In the genomic region with DNA sequence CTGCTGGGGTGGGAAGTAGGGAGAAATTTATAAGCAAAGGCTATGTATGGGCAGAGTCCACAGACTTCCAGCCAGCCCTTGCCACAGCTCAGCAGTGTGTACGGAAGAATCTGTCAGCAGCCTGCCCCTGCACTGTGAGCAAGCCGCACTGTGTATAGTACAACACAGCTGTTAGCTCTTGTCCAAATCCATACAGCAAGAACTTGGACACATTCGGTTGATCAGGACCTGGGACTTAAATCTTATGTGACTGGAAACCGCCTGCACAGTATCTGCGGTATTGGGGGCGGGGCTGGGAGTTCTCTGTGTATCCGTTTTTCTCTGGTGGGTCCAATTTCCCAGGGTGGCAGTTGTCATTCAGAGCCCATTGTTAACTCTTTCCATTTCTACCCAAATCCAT, we compare ENCODE assay signal across 8 mouse cellular contexts.
DNase-seq lines count a peak whose midpoint lies in the region; ATAC-seq lines count a peak whose summit lies in the region.

No protein-coding gene starts in this region.

- peak; percentile 86 for ATAC-seq in frontal cortex, adult (ENCODE audit: low TSS enrichment)
- peak; percentile 41; the same call in 1 of the 2 replicates for ATAC-seq in limb, embryonic 12.5 days (ENCODE audit: insufficient number of reproducible peaks, insufficient read depth, low FRiP score, low TSS enrichment, low read depth)

- no peak overlapping the region for H3K4me3 ChIP-seq in limb, embryonic 12.5 days (replicated peaks)

- WGBS in limb, embryonic 12.5 days, result 33% methylated on average over 7 of the region's 7 CpGs

- no peak overlapping the region for H3K4me2 ChIP-seq in limb, embryonic 12.5 days

- peaks cover 95% of the 10 kb centered on the region for H3K4me1 ChIP-seq in limb, embryonic 12.5 days (replicated peaks)

- H3K27ac ChIP-seq in limb, embryonic 12.5 days, result peak overlapping the region; percentile 93

- H3K9me3 ChIP-seq in limb, embryonic 12.5 days, result no peaks in the 10 kb centered on the region

- DNase-seq in frontal cortex, postnatal 25 days (ENCODE audit: low spot score in 2 of 2), result no peak
- DNase-seq in right cerebral cortex, adult 18-20 months, result peak; percentile 46
- no peak for DNase-seq in right cerebral cortex, postnatal 14 days
- DNase-seq in splenic B cell, adult 2 months (ENCODE audit: low read depth, low spot score), result peak; percentile 41
- DNase-seq in gastrocnemius, postnatal 10 days, result no peak
- DNase-seq in urinary bladder, postnatal 14 days (ENCODE audit: low spot score), result no peak

- no peaks in the 10 kb centered on the region for H3K27me3 ChIP-seq in limb, embryonic 12.5 days
- no peaks in the 10 kb centered on the region for H3K27me3 ChIP-seq in splenic B cell, adult 2 months (ENCODE audit: control insufficient read depth, insufficient read depth, low read length, poor library complexity, severe bottlenecking)

- 0 out of 2 replicates have a peak overlapping the region, but pooled peaks have one; percentile 13 for H3K9ac ChIP-seq in limb, embryonic 12.5 days (replicated peaks)

- no peaks in the 10 kb centered on the region for H3K36me3 ChIP-seq in limb, embryonic 12.5 days
- H3K36me3 ChIP-seq in splenic B cell, adult 2 months (ENCODE audit: control insufficient read depth, insufficient read depth, low read length, poor library complexity, severe bottlenecking), result no peaks in the 10 kb centered on the region

Comparison
In these comparisons a context has a peak if more than half of its experiments do, and no peak if none do; other contexts are left out.
1. DNase-seq: peak in right cerebral cortex, adult 18-20 months (single experiment) and splenic B cell, adult 2 months (single experiment); none in frontal cortex, postnatal 25 days (0 of 2), right cerebral cortex, postnatal 14 days (single experiment), gastrocnemius, postnatal 10 days (single experiment) and urinary bladder, postnatal 14 days (single experiment).